Mouse (Mus musculus): Measurements from ENCODE around the gene Wnt6.

GRCm38 (mm10) chr1:74818509-74818908, 46.8 kb downstream of the Wnt6 start:
- TF ChIP-seq CTCF (IDR thresholded peaks at IDR 0.05; ENCODE audit: low read depth) = no peak
- no peak for TF ChIP-seq EP300 (IDR thresholded peaks at IDR 0.05; ENCODE audit: low read depth)

Measured in liver, postnatal 0 days (tissue).